Mouse (Mus musculus) bone marrow macrophage, adult 2 months (primary cell): ENCODE results near the gene Ptprcap.

Experiments used
- CTCF ChIP-seq: IDR thresholded peaks from 2 replicates; pipeline ENCODE4 v1.5.1; 2012; ENCODE audit warnings: low read depth, mild to moderate bottlenecking, low read length, moderate library complexity
- POLR2A ChIP-seq: IDR thresholded peaks from 2 replicates; pipeline ENCODE4 v1.6.1; 2012; ENCODE audit warnings: mild to moderate bottlenecking, low read depth, low read length, borderline replicate concordance

GRCm38 (mm10) chr19:4162646-4163542, 9.5 kb downstream of the Ptprcap start, which contains the start of gene Rps6kb2:
- TF ChIP-seq CTCF = no peak
- no peak for TF ChIP-seq POLR2A
